Mouse (Mus musculus): ENCODE data around the gene Ccdc113. TPM values are rescaled to one million over a fixed set of nuclear protein-coding genes. Genes with fewer than 3 reads are reported as not detected.

Ccdc113 gene
- polyA plus RNA-seq, 1 experiment from 2014 or later, result 1.0 TPM

DNA sequence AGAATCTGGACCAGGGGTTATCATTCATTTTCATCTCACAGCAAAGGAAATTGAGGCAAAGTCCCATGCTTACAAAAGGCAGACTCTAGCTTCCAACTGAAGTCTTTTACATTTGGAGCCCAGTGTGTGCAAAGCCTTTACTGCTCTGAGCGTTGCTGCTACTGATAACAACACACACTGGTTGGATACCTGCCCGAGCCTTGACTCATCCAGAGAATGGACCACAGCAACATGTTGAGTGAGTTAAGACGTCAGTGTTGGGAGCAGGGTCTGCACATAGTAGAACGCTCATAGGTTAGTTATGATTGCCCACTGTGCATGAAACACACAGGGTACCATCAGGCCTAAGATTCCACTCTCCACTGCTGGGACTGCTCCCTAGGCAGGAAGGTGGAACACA is 9.9 kb upstream of the Ccdc113 start:
- 91% methylated on average over 4 of the region's 4 CpGs for WGBS
- no peaks in the 10 kb centered on the region for H3K27me3 ChIP-seq (ENCODE audit: control insufficient read depth, insufficient read depth, low read length)
- H3K9ac ChIP-seq (ENCODE audit: low read depth, low read length), result no peak overlapping the region
- no peak for ATAC-seq (ENCODE audit: low FRiP score, low TSS enrichment)
- H3K4me2 ChIP-seq (replicated peaks; ENCODE audit: low read depth, low read length), result no peak overlapping the region
- H3K4me1 ChIP-seq (ENCODE audit: control insufficient read depth, insufficient read depth, low read length), result no peaks in the 10 kb centered on the region
- H3K4me3 ChIP-seq (ENCODE audit: low read length), result no peak overlapping the region
- no peaks in the 10 kb centered on the region for H3K36me3 ChIP-seq (ENCODE audit: control insufficient read depth, insufficient read depth, low read length)
- no peak overlapping the region for H3K27ac ChIP-seq (ENCODE audit: low read depth, low read length)
- H3K9me3 ChIP-seq (ENCODE audit: control insufficient read depth, low read length), result no peaks in the 10 kb centered on the region

DNA sequence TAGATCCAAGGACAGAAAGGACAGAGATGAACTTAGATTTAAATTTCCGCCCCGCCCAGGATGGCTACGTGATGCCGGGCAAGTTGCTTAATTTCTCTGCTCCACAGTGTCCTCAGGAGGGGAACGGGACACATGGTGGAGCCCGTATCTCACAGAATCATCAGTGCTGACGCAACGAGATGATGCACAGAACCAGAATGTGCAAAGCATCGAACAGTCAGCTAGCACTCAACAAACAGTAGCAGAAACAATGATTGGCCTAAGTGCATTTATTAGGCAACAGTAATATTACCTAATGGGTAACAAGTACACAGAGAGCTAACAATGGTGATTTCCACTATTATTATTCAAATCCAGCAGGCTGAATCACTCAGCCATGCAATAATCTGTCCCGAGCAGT is 5.7 kb upstream of the Ccdc113 start:
- 90% methylated on average over 10 of the region's 10 CpGs for WGBS
- Histone ChIP-seq H3K36me3 (ENCODE audit: control insufficient read depth, insufficient read depth, low read length) (no peaks in the 10 kb centered on the region), H3K4me1 (ENCODE audit: control insufficient read depth, insufficient read depth, low read length) (no peaks in the 10 kb centered on the region)

GRCm38 (mm10) chr8:95528750-95529310 is 5.1 kb upstream of the Ccdc113 start:
- H3K4me1 ChIP-seq (ENCODE audit: control insufficient read depth, insufficient read depth, low read length), result no peaks in the 10 kb centered on the region
- no peak overlapping the region for H3K4me3 ChIP-seq (ENCODE audit: low read length)
- H3K27me3 ChIP-seq (ENCODE audit: control insufficient read depth, insufficient read depth, low read length), result no peaks in the 10 kb centered on the region
- H3K27ac ChIP-seq (ENCODE audit: low read depth, low read length), result no peak overlapping the region
- H3K9me3 ChIP-seq (ENCODE audit: control insufficient read depth, low read length), result no peaks in the 10 kb centered on the region
- no peak overlapping the region for H3K9ac ChIP-seq (ENCODE audit: low read depth, low read length)
- H3K36me3 ChIP-seq (ENCODE audit: control insufficient read depth, insufficient read depth, low read length), result no peaks in the 10 kb centered on the region
- no peak overlapping the region for H3K4me2 ChIP-seq (replicated peaks; ENCODE audit: low read depth, low read length)
- 73% methylated on average over 9 of the region's 9 CpGs for WGBS
- no peak for ATAC-seq (ENCODE audit: low FRiP score, low TSS enrichment)

More for the DNA sequence above, 5.7 kb upstream of the Ccdc113 start:
- Histone ChIP-seq H3K27ac (ENCODE audit: low read depth, low read length) (no peak overlapping the region), H3K9ac (ENCODE audit: low read depth, low read length) (no peak overlapping the region), H3K4me3 (ENCODE audit: low read length) (no peak overlapping the region), H3K9me3 (ENCODE audit: control insufficient read depth, low read length) (no peaks in the 10 kb centered on the region), H3K4me2 (replicated peaks; ENCODE audit: low read depth, low read length) (no peak overlapping the region), H3K27me3 (ENCODE audit: control insufficient read depth, insufficient read depth, low read length) (no peaks in the 10 kb centered on the region)
- no peak for ATAC-seq (ENCODE audit: low FRiP score, low TSS enrichment)

DNA sequence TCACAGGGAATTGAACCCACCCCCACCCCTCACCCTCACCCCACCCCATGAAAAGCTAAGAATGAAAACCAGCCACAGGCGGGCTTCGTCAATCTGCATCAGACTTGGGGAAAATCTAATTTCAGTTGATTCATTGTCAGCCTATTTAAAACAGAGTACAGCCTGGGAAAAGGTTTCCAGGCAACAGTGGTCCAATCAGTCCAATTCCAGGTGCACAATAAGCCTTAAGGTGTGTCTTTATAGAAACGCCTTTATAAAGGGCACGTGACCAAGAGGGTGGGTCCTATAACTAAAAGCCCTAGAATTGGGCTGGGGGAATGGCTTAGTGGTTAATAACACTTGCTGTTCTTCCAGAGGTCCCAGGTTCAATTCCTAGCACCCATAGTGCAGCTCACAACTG is 1.7 kb upstream of the Ccdc113 start:
- Histone ChIP-seq H3K9ac (ENCODE audit: low read depth, low read length) (no peak overlapping the region), H3K27ac (ENCODE audit: low read depth, low read length) (no peak overlapping the region), H3K27me3 (ENCODE audit: control insufficient read depth, insufficient read depth, low read length) (no peaks in the 10 kb centered on the region), H3K36me3 (ENCODE audit: control insufficient read depth, insufficient read depth, low read length) (no peaks in the 10 kb centered on the region), H3K4me1 (ENCODE audit: control insufficient read depth, insufficient read depth, low read length) (no peaks in the 10 kb centered on the region), H3K4me3 (ENCODE audit: low read length) (no peak overlapping the region), H3K4me2 (replicated peaks; ENCODE audit: low read depth, low read length) (no peak overlapping the region), H3K9me3 (ENCODE audit: control insufficient read depth, low read length) (no peaks in the 10 kb centered on the region)
- 76% methylated on average over 4 of the region's 4 CpGs for WGBS
- ATAC-seq (ENCODE audit: low FRiP score, low TSS enrichment), result no peak

GRCm38 (mm10) chr8:95539487-95539886 is 5.6 kb downstream of the Ccdc113 start:
- no peaks in the 10 kb centered on the region for H3K9me3 ChIP-seq (ENCODE audit: control insufficient read depth, low read length)
- H3K27me3 ChIP-seq (ENCODE audit: control insufficient read depth, insufficient read depth, low read length), result no peaks in the 10 kb centered on the region
- 69% methylated on average over 5 of the region's 5 CpGs for WGBS
- no peak for ATAC-seq (ENCODE audit: low FRiP score, low TSS enrichment)
- no peak overlapping the region for H3K4me3 ChIP-seq (ENCODE audit: low read length)
- H3K9ac ChIP-seq (ENCODE audit: low read depth, low read length), result no peak overlapping the region
- no peak overlapping the region for H3K4me2 ChIP-seq (replicated peaks; ENCODE audit: low read depth, low read length)
- no peaks in the 10 kb centered on the region for H3K36me3 ChIP-seq (ENCODE audit: control insufficient read depth, insufficient read depth, low read length)
- H3K27ac ChIP-seq (ENCODE audit: low read depth, low read length), result no peak overlapping the region
- no peaks in the 10 kb centered on the region for H3K4me1 ChIP-seq (ENCODE audit: control insufficient read depth, insufficient read depth, low read length)

DNA sequence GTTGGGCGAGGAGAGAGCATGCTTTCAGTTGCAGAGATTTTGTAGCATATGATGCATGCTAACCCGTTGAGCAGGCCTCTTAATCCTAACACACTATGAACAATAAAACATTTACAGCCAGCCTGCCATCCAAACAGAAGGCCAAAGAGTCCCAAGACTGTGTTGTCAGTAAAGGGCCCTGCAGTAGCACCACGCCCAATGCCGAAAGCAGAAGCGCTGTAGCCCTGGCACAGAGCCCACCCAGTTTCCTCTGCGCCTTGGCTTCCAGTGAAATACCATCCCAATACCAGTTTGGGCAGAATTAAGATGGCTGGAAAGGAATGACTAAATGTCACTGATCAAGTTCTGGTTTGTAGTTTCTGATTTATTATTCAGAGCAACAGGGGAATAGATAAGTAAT is 8.3 kb downstream of the Ccdc113 start:
- no peaks in the 10 kb centered on the region for H3K9me3 ChIP-seq (ENCODE audit: control insufficient read depth, low read length)
- no peak overlapping the region for H3K27ac ChIP-seq (ENCODE audit: low read depth, low read length)
- ATAC-seq (ENCODE audit: low FRiP score, low TSS enrichment), result no peak
- H3K9ac ChIP-seq (ENCODE audit: low read depth, low read length), result no peak overlapping the region
- WGBS, result 90% methylated on average over 6 of the region's 6 CpGs
- no peak overlapping the region for H3K4me3 ChIP-seq (ENCODE audit: low read length)
- H3K27me3 ChIP-seq (ENCODE audit: control insufficient read depth, insufficient read depth, low read length), result no peaks in the 10 kb centered on the region
- H3K4me1 ChIP-seq (ENCODE audit: control insufficient read depth, insufficient read depth, low read length), result no peaks in the 10 kb centered on the region
- no peaks in the 10 kb centered on the region for H3K36me3 ChIP-seq (ENCODE audit: control insufficient read depth, insufficient read depth, low read length)
- no peak overlapping the region for H3K4me2 ChIP-seq (replicated peaks; ENCODE audit: low read depth, low read length)

DNA sequence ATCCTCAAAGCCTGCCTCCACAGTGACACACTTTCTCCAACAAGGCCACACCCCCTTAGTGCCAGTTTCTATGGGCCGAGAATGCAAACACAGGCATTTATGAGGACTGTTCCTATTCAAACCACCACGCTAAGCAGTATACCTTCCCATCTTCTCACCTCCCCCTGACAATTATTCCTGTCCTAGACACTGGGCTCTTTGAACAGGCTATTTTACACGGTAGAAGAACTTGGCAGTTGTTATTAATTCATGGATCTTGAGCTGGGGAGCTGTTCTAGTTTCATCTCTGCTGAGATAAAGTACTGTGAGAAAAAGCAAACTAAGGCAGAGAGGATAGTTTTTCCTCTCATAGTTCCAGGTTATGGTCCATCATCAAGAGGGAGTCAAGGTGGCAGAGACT is 9.2 kb downstream of the Ccdc113 start:
- H3K27me3 ChIP-seq (ENCODE audit: control insufficient read depth, insufficient read depth, low read length), result no peaks in the 10 kb centered on the region
- H3K4me2 ChIP-seq (replicated peaks; ENCODE audit: low read depth, low read length), result no peak overlapping the region
- 82% methylated on average over 3 of the region's 3 CpGs for WGBS
- no peak for ATAC-seq (ENCODE audit: low FRiP score, low TSS enrichment)
- H3K36me3 ChIP-seq (ENCODE audit: control insufficient read depth, insufficient read depth, low read length), result no peaks in the 10 kb centered on the region
- no peaks in the 10 kb centered on the region for H3K9me3 ChIP-seq (ENCODE audit: control insufficient read depth, low read length)
- no peak overlapping the region for H3K27ac ChIP-seq (ENCODE audit: low read depth, low read length)
- no peak overlapping the region for H3K4me3 ChIP-seq (ENCODE audit: low read length)
- H3K9ac ChIP-seq (ENCODE audit: low read depth, low read length), result no peak overlapping the region
- no peaks in the 10 kb centered on the region for H3K4me1 ChIP-seq (ENCODE audit: control insufficient read depth, insufficient read depth, low read length)

DNA sequence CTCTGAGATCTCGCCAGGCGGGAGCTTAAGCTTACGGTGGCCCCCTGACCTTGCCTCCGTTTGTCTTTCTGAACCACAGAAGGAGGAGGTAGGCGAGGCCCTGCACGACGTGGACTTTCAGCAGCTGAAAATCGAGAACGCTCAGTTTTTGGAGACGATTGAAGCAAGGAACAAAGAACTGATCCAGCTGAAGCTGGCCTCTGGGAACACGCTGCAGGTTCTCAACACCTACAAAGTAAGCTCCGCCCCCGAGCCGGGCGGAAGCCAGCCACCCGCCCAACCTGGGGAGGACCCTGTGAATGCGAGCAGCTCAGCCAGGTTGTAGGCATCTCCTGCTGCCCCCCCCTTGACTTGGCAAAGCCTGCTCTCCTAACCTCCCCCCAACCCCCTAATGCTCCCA is 11.9 kb downstream of the Ccdc113 start:
- 77% methylated on average over 17 of the region's 17 CpGs for WGBS
- Histone ChIP-seq H3K9me3 (ENCODE audit: control insufficient read depth, low read length) (no peaks in the 10 kb centered on the region), H3K36me3 (ENCODE audit: control insufficient read depth, insufficient read depth, low read length) (no peaks in the 10 kb centered on the region), H3K9ac (ENCODE audit: low read depth, low read length) (no peak overlapping the region), H3K4me3 (ENCODE audit: low read length) (no peak overlapping the region), H3K4me1 (ENCODE audit: control insufficient read depth, insufficient read depth, low read length) (no peaks in the 10 kb centered on the region), H3K27ac (ENCODE audit: low read depth, low read length) (no peak overlapping the region), H3K27me3 (ENCODE audit: control insufficient read depth, insufficient read depth, low read length) (no peaks in the 10 kb centered on the region), H3K4me2 (replicated peaks; ENCODE audit: low read depth, low read length) (no peak overlapping the region)
- no peak for ATAC-seq (ENCODE audit: low FRiP score, low TSS enrichment)

GRCm38 (mm10) chr8:95546986-95547385 is 13.1 kb downstream of the Ccdc113 start:
- Histone ChIP-seq H3K4me1 (ENCODE audit: control insufficient read depth, insufficient read depth, low read length) (no peaks in the 10 kb centered on the region), H3K27ac (ENCODE audit: low read depth, low read length) (no peak overlapping the region), H3K4me2 (replicated peaks; ENCODE audit: low read depth, low read length) (no peak overlapping the region), H3K36me3 (ENCODE audit: control insufficient read depth, insufficient read depth, low read length) (no peaks in the 10 kb centered on the region), H3K4me3 (ENCODE audit: low read length) (no peak overlapping the region), H3K9ac (ENCODE audit: low read depth, low read length) (no peak overlapping the region), H3K27me3 (ENCODE audit: control insufficient read depth, insufficient read depth, low read length) (no peaks in the 10 kb centered on the region), H3K9me3 (ENCODE audit: control insufficient read depth, low read length) (no peaks in the 10 kb centered on the region)
- no peak for ATAC-seq (ENCODE audit: low FRiP score, low TSS enrichment)
- 85% methylated on average over 4 of the region's 4 CpGs for WGBS

Measured in kidney, embryonic 14.5 days (tissue).